Mouse (Mus musculus) hindbrain, embryonic 10.5 days (tissue): ENCODE data around the gene Plxnb3. TPM values are rescaled to one million over a fixed set of nuclear protein-coding genes. Genes with fewer than 3 reads are reported as not detected.
"Not testable (repeated sequence)": the region's sequence is repeated elsewhere in the genome, so short reads cannot be mapped to it uniquely, and the experiment has no call there.

Experiments
- DNase-seq: peaks from one replicate; pipeline ENCODE4 v3.0.0-alpha.2; 2017; ENCODE audit warnings: low spot score
- H3K27ac ChIP-seq: fragments of 300-500 bp; sonication (generic); 2 replicates; pipeline ENCODE4 v1.5.1; 2016; ENCODE audit warnings: mild to moderate bottlenecking, moderate library complexity
- H3K27me3 ChIP-seq: fragments of 300-500 bp; sonication (generic); 2 replicates; pipeline ENCODE4 v1.6.1; 2016; ENCODE audit warnings: mild to moderate bottlenecking; ENCODE audit not compliant: poor library complexity, insufficient read depth, severe bottlenecking
- H3K36me3 ChIP-seq: fragments of 300-500 bp; sonication (generic); 2 replicates; pipeline ENCODE4 v1.6.1; 2016; ENCODE audit warnings: mild to moderate bottlenecking, moderate library complexity
- H3K4me1 ChIP-seq: fragments of 300-500 bp; sonication (generic); replicated peaks from 2 replicates; pipeline ENCODE4 v1.6.1; 2016; ENCODE audit warnings: mild to moderate bottlenecking
- H3K4me3 ChIP-seq: fragments of 300-500 bp; sonication (generic); 2 replicates; pipeline ENCODE4 v1.5.1; 2016; ENCODE audit warnings: mild to moderate bottlenecking, moderate library complexity
- H3K9me3 ChIP-seq: fragments of 300-500 bp; sonication (generic); 2 replicates; pipeline ENCODE4 v1.6.1; 2016; ENCODE audit warnings: mild to moderate bottlenecking, moderate library complexity
- WGBS: fragments of 180-500 bp; shearing (Covaris S2); methylation state at CpG from one replicate; pipeline ENCODE4 v1.1.7; 2016; 5-methylcytosine and 5-hydroxymethylcytosine counted together
- polyA plus RNA-seq: library from polyadenylated mRNA; unstranded; fragments of >200 nt; fragmentation: Nextera tagmentation; extraction: Ambion mirVana; gene quantifications from 2 replicates; pipeline ENCODE4 v1.2.1, GENCODE M21; 2016

Gene Plxnb3
- polyA plus RNA-seq: 0.10 and 0.19 TPM in 2 replicates

DNA sequence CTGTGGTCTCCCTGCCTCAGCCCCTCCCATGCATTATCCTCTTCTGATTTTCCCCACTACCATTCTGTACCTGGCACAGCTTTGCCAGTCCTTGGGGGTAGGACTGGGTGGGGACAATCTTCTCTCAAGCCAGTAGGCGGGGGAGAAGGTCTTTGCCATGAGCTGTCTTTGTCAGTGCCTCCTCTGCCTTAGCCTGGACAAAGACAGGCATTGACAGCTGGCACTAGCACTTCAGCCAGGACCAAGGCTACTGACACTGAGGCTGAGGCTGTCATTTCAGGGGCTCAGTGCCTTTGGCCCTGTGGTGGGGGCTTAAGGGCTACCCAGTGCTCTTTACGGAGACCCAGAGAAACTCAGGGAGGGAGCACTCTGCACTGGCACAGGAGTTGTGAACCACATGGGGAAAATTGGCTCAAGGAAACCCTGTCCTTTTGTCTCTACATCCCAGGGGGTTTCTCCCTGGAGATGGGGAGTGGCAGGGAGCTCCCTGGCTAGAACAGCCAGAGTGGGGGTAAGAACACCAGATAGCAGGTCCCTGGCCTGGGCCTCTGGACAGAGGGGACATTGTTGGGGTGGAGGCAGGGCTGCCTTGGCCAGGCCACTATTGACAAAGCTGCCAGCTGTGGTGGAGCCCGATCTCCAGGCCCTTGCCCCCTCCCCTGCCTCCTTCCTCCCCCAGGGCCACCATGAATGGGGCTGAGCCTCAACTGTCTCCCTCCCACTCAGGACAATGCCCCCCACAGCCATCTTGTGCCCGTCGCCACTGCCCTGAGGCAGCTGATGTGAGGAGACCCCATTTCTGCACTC is at the start of gene Plxnb3:
Gene Plxnb3 (plus strand): TSS at position 757 of the 807 bp plus-strand sequence.
- H3K4me1 ChIP-seq: 0 out of 2 replicates have a peak, but pooled peaks cover 6% of the 10 kb centered on the region
- H3K4me3 ChIP-seq: no peak within 1 kb of the TSS
- H3K36me3 ChIP-seq: no peaks in the 10 kb centered on the region
- no peak within 1 kb of the TSS for H3K27ac ChIP-seq
- 71% methylated on average over 5 of the region's 5 CpGs for WGBS
- no peak for DNase-seq
- no peaks in the 10 kb centered on the region for H3K9me3 ChIP-seq
- H3K27me3 ChIP-seq: no peaks in the 10 kb centered on the region

DNA sequence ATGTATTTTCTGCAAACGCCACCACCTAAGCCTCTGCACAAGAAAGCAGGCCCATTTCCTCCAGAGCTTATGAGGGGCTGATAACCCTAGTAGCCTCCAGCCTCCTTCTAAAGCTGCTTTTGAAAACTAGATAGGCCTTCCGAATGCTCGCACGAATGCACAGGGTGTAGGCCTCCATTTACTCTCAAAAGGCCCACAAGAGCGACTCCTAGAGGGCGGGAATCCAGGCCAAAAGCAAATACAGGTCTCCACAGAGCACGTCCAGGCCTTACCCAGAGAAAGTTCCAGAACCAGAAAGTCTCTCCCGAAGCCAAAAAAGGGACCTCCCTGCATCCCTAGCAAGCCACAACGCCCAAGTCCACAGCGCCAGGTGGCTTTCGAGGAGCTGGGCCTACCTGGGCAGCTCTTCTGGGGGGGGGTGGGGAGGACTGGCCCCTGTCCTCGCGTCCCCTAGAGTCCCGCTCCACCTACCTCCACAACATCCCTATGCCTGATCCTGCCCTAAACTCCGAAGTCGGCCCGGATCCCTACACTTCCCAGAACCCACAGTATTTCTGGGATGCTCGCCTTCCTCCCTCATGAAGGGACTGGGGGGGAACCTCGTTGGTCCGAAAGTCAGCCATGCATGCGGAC is 41.3 kb upstream of the Plxnb3 start:
- DNase-seq: peak; percentile 21

DNA sequence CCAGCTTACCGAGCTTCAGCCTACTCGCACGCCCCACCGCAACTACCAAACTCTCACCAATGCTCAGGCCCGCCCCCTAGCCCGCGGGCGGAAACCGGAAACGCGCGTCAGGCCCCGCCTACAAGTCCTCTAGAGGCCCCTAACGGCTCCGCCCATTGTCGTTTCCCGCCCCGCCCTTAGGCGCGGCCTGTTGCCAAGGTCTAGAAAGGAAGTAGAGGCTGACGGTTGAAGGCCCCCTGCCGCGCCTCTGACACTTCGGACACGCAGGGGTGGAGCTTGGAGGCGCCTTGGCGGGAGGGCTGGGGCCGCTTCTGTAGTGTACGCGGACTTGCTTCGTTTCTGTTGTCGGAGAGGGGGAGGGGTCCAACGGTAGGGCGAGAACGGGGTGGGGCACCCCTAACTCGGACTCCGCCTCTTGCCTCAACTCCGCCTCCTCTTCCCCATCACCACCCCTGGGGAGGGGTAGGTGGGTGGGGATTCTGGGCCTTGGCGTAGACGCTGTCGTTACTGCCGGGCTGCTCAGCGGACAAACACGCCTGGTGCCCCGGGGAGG is 40.7 kb upstream of the Plxnb3 start, which contains the start of the genes Bcap31 and Abcd1:
Gene Bcap31 (minus strand): TSS at position 67 of the 553 bp plus-strand sequence.
Gene Abcd1 (plus strand): TSS at position 489 of the 553 bp plus-strand sequence.
- Histone ChIP-seq H3K27me3 (peaks cover 6% of the 10 kb centered on the region), H3K36me3 (peaks cover 30% of the 10 kb centered on the region), H3K9me3 (no peaks in the 10 kb centered on the region), H3K4me1 (peaks cover 34% of the 10 kb centered on the region), H3K27ac (peak within 1 kb of the TSS; percentile 86), H3K4me3 (peak within 1 kb of the TSS; percentile 60)
- DNase-seq: peak; percentile 94
- 22% methylated on average over 45 of the region's 45 CpGs for WGBS

More for the DNA sequence above, 41.3 kb upstream of the Plxnb3 start:
- Histone ChIP-seq H3K27me3 (peaks cover 6% of the 10 kb centered on the region), H3K9me3 (no peaks in the 10 kb centered on the region), H3K27ac (peak overlapping the region; percentile 86), H3K4me1 (peaks cover 34% of the 10 kb centered on the region), H3K4me3 (peak overlapping the region; percentile 60), H3K36me3 (peaks cover 33% of the 10 kb centered on the region)
- WGBS: 25% methylated on average over 21 of the region's 21 CpGs

DNA sequence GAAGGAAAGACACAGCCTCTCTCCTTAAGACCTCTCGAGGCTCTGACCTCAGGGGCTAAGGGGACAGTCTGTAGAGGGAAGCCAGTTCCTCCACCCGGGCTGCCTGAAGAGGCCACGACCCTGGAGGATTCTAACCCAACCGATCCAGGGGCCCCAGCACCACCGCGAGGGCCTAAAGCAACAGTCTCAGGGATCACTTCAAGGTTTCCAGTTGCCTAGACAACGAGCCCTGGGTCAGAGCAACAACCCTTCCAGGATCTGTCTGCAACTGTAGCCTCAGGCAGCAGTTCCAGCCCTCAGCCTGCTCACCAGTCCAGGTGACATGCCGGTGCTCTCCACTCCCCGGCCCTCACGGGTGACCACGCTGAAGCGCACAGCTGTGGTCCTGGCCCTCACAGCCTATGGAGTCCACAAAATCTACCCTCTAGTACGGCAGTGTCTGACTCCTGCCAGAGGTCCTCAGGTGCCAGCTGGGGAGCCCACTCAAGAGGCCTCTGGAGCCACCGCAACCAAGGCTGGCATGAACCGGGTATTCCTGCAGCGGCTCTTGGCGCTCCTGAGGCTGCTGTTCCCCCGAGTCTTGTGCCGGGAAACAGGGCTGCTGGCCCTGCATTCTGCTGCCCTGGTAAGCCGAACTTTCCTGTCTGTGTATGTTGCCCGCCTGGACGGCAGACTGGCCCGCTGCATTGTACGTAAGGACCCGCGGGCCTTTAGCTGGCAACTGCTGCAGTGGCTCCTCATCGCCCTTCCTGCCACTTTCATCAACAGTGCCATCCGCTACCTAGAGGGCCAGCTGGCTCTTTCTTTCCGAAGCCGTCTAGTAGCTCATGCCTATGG is 40.0 kb upstream of the Plxnb3 start:
- H3K27me3 ChIP-seq: peaks cover 6% of the 10 kb centered on the region
- no peaks in the 10 kb centered on the region for H3K9me3 ChIP-seq
- 36% methylated on average over 30 of the region's 30 CpGs for WGBS
- peak overlapping the region; percentile 86 for H3K27ac ChIP-seq
- H3K4me3 ChIP-seq: peak overlapping the region; percentile 60
- no peak for DNase-seq
- peaks cover 22% of the 10 kb centered on the region for H3K36me3 ChIP-seq
- H3K4me1 ChIP-seq: peaks cover 34% of the 10 kb centered on the region

DNA sequence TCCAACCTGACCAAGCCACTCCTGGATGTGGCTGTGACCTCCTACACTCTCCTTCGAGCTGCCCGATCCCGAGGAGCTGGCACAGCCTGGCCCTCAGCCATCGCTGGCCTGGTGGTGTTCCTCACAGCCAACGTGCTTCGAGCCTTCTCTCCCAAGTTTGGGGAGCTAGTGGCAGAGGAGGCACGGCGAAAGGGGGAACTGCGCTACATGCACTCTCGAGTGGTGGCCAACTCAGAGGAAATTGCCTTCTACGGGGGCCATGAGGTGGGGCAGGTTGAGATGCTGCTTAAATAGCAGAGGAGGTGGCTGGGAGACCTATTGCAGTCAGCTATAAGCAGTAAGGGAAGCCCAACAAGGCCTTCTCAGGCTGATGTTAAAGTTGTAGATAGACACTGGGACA is 39.2 kb upstream of the Plxnb3 start:
- H3K27me3 ChIP-seq: peaks cover 6% of the 10 kb centered on the region
- peaks cover 34% of the 10 kb centered on the region for H3K4me1 ChIP-seq
- peak overlapping the region; percentile 60 for H3K4me3 ChIP-seq
- H3K9me3 ChIP-seq: no peaks in the 10 kb centered on the region
- peaks cover 15% of the 10 kb centered on the region; the same call in 1 of the 2 replicates for H3K36me3 ChIP-seq
- 79% methylated on average over 11 of the region's 11 CpGs for WGBS
- no peak for DNase-seq
- peak overlapping the region; percentile 86; the same call in 1 of the 2 replicates for H3K27ac ChIP-seq

DNA sequence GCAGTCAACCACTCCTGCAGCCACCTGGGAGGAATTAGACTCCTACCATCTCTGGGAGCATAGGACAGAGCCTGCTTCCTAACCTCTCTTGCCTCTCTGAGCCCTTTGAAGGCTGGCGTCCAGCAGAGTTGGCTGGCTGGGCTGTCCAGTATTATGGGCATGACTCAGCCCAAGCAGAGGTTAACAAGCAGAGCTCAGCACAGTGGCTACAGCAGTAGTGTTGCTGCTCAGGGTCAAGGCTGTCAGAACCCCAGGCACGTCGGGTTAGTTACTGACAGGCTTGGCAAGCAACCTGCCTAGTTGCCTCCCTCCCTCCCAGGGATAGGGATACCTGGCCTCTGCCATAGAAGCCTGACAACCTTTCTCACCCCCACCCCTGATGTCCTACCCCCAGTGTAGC is 38.6 kb upstream of the Plxnb3 start:
- 44% methylated on average over 3 of the region's 3 CpGs for WGBS
- peaks cover 9% of the 10 kb centered on the region; the same call in 1 of the 2 replicates for H3K36me3 ChIP-seq
- no peaks in the 10 kb centered on the region for H3K9me3 ChIP-seq
- peak; percentile 2 for DNase-seq
- peaks cover 6% of the 10 kb centered on the region for H3K27me3 ChIP-seq
- peak overlapping the region; percentile 6; the same call in 1 of the 2 replicates for H3K4me3 ChIP-seq
- H3K27ac ChIP-seq: no peak overlapping the region
- H3K4me1 ChIP-seq: peaks cover 34% of the 10 kb centered on the region

DNA sequence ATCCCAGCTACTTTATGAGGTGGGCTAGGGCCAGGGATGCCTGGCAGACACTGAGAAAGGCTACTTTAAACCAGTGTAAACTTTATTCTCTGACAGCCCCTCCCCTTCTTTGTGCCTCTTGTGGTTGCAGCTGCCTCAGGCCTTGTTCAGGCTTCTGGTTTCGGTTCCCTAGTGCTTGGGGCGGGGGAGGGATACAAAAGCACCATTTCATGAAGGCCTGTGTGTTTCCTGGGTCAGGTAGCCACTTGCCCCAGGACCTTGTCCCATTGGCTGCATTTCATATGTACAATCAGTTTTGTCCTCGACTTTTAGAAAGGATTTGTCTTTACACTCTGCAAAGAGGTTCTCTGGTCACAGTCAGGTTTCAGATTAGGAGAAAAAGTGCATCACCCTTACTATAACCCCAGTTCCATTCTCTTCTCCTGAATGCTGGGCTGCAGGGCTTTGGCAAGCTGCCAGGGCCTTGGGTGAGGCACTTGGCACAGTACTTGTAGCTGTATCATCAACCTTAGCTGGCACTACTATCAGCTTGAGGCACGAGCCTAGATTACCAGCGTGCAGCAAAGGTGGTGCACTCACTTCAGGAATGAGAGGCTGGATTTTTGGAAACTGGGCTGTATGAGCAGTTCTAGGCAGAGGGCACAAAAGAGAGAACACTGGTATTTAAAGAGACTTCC is 38.1 kb upstream of the Plxnb3 start:
- Histone ChIP-seq H3K4me3 (0 out of 2 replicates have a peak overlapping the region, but pooled peaks have one; percentile 6), H3K9me3 (no peaks in the 10 kb centered on the region), H3K4me1 (peaks cover 34% of the 10 kb centered on the region), H3K27me3 (peaks cover 6% of the 10 kb centered on the region), H3K27ac (no peak overlapping the region), H3K36me3 (peaks cover 3% of the 10 kb centered on the region; the same call in 1 of the 2 replicates)
- WGBS: 57% methylated on average over 5 of the region's 5 CpGs
- DNase-seq: no peak

DNA sequence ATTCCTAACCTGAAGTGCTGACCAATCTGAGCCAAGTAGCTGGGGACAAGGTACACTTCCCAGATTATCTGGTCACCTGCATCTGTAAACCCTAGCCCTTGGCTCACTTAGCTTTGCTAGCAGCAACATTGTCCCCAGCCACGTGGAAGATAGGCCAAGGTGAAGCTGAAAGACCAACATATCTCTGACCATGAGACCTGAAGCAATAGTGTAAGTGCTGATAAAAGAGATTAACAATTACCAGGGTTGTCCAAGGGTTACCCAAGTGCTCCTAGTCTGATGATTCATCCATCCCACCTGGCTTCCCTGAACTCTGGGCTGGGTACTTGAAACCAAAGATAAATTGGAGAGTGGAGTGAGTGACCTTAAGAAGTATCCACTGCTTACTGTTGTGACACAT is 26.0 kb upstream of the Plxnb3 start:
- H3K27ac ChIP-seq: no peak overlapping the region
- no peak overlapping the region for H3K4me3 ChIP-seq
- no peaks in the 10 kb centered on the region for H3K9me3 ChIP-seq
- H3K36me3 ChIP-seq: peaks cover 10% of the 10 kb centered on the region; the same call in 1 of the 2 replicates
- DNase-seq: no peak
- WGBS: 55% methylated on average over 1 of the region's 1 CpGs
- no peaks in the 10 kb centered on the region for H3K27me3 ChIP-seq
- H3K4me1 ChIP-seq: no peaks in the 10 kb centered on the region

DNA sequence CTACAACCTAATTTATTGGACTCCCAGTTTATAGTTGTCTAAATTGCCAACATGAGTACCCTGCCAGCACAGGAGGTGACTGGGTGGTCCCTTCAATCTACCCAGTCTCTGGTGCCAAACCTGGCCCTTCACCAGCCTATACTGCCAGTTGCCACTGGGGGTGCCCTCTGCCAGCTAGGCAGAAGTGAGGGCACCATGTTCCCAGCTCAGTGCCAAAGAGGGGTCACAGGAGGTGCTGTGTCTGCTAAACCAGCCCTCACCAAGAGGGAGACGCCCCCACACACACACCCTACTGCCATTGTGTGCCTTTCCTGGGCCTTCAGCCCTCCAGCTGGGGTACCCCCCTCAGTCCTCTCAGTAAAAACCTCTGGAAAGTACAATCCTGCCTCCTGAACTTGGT is 18.7 kb upstream of the Plxnb3 start:
- Histone ChIP-seq H3K27ac (no peak overlapping the region), H3K27me3 (peaks cover 8% of the 10 kb centered on the region; the same call in 1 of the 2 replicates), H3K4me1 (no peaks in the 10 kb centered on the region), H3K9me3 (no peaks in the 10 kb centered on the region), H3K4me3 (no peak overlapping the region), H3K36me3 (peaks cover 7% of the 10 kb centered on the region; the same call in 1 of the 2 replicates)
- WGBS: 62% methylated on average over 1 of the region's 1 CpGs
- no peak for DNase-seq

DNA sequence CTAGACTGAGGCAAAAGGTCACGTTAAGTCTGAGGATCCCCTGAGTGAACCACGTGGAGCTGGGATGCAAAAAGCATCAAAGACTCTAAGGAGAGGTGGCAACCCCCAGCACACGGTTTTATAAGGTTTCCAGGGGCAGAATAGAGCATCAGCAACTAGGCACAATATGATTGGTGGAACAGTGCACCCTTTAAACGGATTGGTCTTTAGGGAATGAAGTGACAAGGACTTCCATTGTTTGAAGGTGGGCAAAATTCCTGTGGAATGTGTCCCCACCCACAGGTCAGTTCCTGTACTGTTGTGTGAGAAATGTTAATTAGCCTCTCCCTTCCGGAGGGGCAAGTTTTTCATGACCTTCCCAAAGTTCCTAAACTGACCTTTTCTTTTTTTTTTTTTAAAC is 17.7 kb upstream of the Plxnb3 start:
- H3K36me3 ChIP-seq: peaks cover 7% of the 10 kb centered on the region; the same call in 1 of the 2 replicates
- H3K27me3 ChIP-seq: peaks cover 8% of the 10 kb centered on the region; the same call in 1 of the 2 replicates
- no peak for DNase-seq
- H3K4me1 ChIP-seq: no peaks in the 10 kb centered on the region
- H3K9me3 ChIP-seq: no peaks in the 10 kb centered on the region
- WGBS: 60% methylated on average over 5 of the region's 5 CpGs
- H3K27ac ChIP-seq: no peak overlapping the region
- H3K4me3 ChIP-seq: no peak overlapping the region

DNA sequence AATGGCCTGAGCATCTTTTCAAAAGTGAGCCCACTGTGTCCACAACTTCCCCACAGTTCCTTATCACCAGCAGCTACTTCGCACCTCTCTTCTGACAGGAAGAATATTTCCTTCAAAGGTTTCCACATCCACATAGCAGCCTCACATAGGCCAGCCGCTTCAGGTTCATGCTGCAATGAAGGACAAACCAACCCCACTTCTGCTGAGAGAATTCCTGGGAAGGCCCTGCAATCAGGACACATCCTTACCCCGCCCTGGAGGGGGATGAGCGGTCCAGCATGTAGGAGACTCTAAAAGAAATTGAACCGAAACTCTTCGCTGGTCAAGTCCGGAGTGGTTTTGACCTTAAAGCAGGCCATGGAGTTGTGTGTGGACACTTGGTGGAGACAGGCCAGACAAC is 17.0 kb upstream of the Plxnb3 start:
- H3K9me3 ChIP-seq, H3K4me1 ChIP-seq, H3K27me3 ChIP-seq, H3K4me3 ChIP-seq, H3K36me3 ChIP-seq, H3K27ac ChIP-seq, DNase-seq: not testable (repeated sequence)
- WGBS: 91% methylated on average over 7 of the region's 7 CpGs
